Mouse (Mus musculus) testis, adult 2 months (tissue): ENCODE measurements at regions not wholly inside any gene's neighbourhood (a gene's known extent, or its start where the extent isn't known, plus 50 kb on each side); places are given as distances from the start of the nearest gene placed in this dataset.

Source experiments
- H3K27ac ChIP-seq: fragments of 200-500 bp; 2 replicates; pipeline ENCODE4 v1.5.1; 2012; ENCODE audit warnings: low read depth, low read length; ENCODE audit not compliant: control insufficient read depth, insufficient read depth
- H3K27me3 ChIP-seq: fragments of 200-500 bp; 2 replicates; pipeline ENCODE4 v1.6.1; 2012; ENCODE audit warnings: mild to moderate bottlenecking, low read length, moderate library complexity; ENCODE audit not compliant: control insufficient read depth, insufficient read depth
- H3K36me3 ChIP-seq: fragments of 200-500 bp; 2 replicates; pipeline ENCODE4 v1.6.1; 2012; ENCODE audit warnings: mild to moderate bottlenecking, low read length; ENCODE audit not compliant: control insufficient read depth, insufficient read depth
- H3K4me1 ChIP-seq: fragments of 200-500 bp; 2 replicates; pipeline ENCODE4 v1.6.1; 2012; ENCODE audit warnings: low read length; ENCODE audit not compliant: control insufficient read depth, insufficient read depth
- H3K4me3 ChIP-seq: fragments of 200-500 bp; 2 replicates; pipeline ENCODE4 v1.5.1; 2012; ENCODE audit warnings: low read depth, mild to moderate bottlenecking, low read length, moderate library complexity, mixed read lengths; ENCODE audit not compliant: control insufficient read depth
- CTCF ChIP-seq: fragments of 200-500 bp; IDR thresholded peaks from 2 replicates; pipeline ENCODE4 v1.5.1; 2012; ENCODE audit warnings: low read depth, mild to moderate bottlenecking, inconsistent platforms, low read length, moderate library complexity; ENCODE audit not compliant: control insufficient read depth, insufficient read depth, insufficient replicate concordance
- POLR2A ChIP-seq: fragments of 200-500 bp; IDR thresholded peaks from 2 replicates; pipeline ENCODE4 v1.6.1; 2012; ENCODE audit warnings: low read depth, mild to moderate bottlenecking, inconsistent platforms, low read length, moderate library complexity; ENCODE audit not compliant: control insufficient read depth

GRCm38 (mm10) chr10:124138456-124138855 is 874.7 kb downstream of the Fam19a2 start:
- Histone ChIP-seq H3K27me3 (no peaks in the 10 kb centered on the region), H3K4me1 (no peaks in the 10 kb centered on the region), H3K36me3 (no peaks in the 10 kb centered on the region), H3K4me3 (no peak overlapping the region), H3K27ac (no peak overlapping the region)
- TF ChIP-seq POLR2A (no peak), CTCF (no peak)

GRCm38 (mm10) chr10:124142336-124142735 is 878.5 kb downstream of the Fam19a2 start:
- H3K4me3 ChIP-seq = no peak overlapping the region
- H3K36me3 ChIP-seq = no peaks in the 10 kb centered on the region
- TF ChIP-seq CTCF = no peak
- TF ChIP-seq POLR2A = no peak
- no peaks in the 10 kb centered on the region for H3K4me1 ChIP-seq
- no peaks in the 10 kb centered on the region for H3K27me3 ChIP-seq
- H3K27ac ChIP-seq = no peak overlapping the region

- H3K27ac ChIP-seq = no peak overlapping the region
- H3K4me1 ChIP-seq = no peaks in the 10 kb centered on the region
- H3K4me3 ChIP-seq = no peak overlapping the region
- H3K27me3 ChIP-seq = no peaks in the 10 kb centered on the region
- TF ChIP-seq POLR2A (no peak), CTCF (no peak)
- H3K36me3 ChIP-seq = no peaks in the 10 kb centered on the region
These were observed 883.1 kb downstream of the Fam19a2 start for GRCm38 (mm10) chr10:124146751-124147469.

GRCm38 (mm10) chr10:124163441-124163840 is 899.6 kb downstream of the Fam19a2 start:
- TF ChIP-seq POLR2A = no peak
- TF ChIP-seq CTCF = no peak
- H3K4me3 ChIP-seq = no peak overlapping the region
- H3K27me3 ChIP-seq = no peaks in the 10 kb centered on the region
- no peak overlapping the region for H3K27ac ChIP-seq
- H3K4me1 ChIP-seq = no peaks in the 10 kb centered on the region
- H3K36me3 ChIP-seq = no peaks in the 10 kb centered on the region

- Histone ChIP-seq H3K4me1 (no peaks in the 10 kb centered on the region), H3K36me3 (no peaks in the 10 kb centered on the region), H3K4me3 (no peak overlapping the region), H3K27me3 (no peaks in the 10 kb centered on the region), H3K27ac (no peak overlapping the region)
- no peak for TF ChIP-seq POLR2A
- no peak for TF ChIP-seq CTCF
These were observed 911.8 kb downstream of the Fam19a2 start for GRCm38 (mm10) chr10:124175598-124175997.

GRCm38 (mm10) chr10:124208317-124208716 is 944.5 kb downstream of the Fam19a2 start:
- no peaks in the 10 kb centered on the region for H3K27me3 ChIP-seq
- H3K4me1 ChIP-seq = no peaks in the 10 kb centered on the region

GRCm38 (mm10) chr10:124219461-124219860 is 955.7 kb downstream of the Fam19a2 start:
- TF ChIP-seq CTCF (no peak), POLR2A (no peak)
- Histone ChIP-seq H3K27ac (no peak overlapping the region), H3K4me3 (no peak overlapping the region), H3K27me3 (no peaks in the 10 kb centered on the region), H3K4me1 (no peaks in the 10 kb centered on the region), H3K36me3 (no peaks in the 10 kb centered on the region)

More at GRCm38 (mm10) chr10:124208317-124208716, 944.5 kb downstream of the Fam19a2 start:
- TF ChIP-seq POLR2A (no peak), CTCF (no peak)
- Histone ChIP-seq H3K36me3 (no peaks in the 10 kb centered on the region), H3K4me3 (no peak overlapping the region), H3K27ac (no peak overlapping the region)
